Mouse (Mus musculus): ENCODE data around the gene 1700040F15Rik.
"Not testable (repeated sequence)": the region's sequence is repeated elsewhere in the genome, so short reads cannot be mapped to it uniquely, and the experiment has no call there.

1700040F15Rik gene

GRCm38 (mm10) chrY:61101947-61102346 lies at the start of gene 1700040F15Rik:
1700040F15Rik (plus strand) TSS chrY:61102247.
- DNase-seq (ENCODE audit: inconsistent age in 2 of 2, low spot score in 1 of 2) = not testable (repeated sequence)
